Mouse (Mus musculus): ENCODE measurements around the gene Def8.
"Not testable (repeated sequence)": the region's sequence is repeated elsewhere in the genome, so short reads cannot be mapped to it uniquely, and the experiment has no call there.

Gene Def8

DNA sequence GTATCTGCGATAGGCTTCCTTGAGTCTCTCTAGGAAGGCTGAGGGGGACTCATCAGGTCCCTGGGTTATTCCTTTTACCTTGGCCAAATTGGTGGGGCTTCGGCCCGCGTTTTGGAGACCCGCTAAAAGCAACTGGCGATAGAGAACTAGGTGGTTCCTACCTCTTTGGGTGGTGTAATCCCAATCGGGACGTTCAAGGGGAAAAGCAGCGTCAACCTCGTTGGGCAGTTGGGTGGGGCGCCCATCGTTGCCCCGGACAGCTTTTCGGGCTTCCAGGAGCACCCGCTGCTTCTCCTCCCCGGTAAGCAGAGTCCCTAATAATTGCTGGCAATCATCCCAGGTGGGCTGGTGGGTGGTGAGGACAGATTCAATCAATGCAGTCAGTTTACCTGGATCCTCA lies 9.1 kb downstream of the Def8 start:
- DNase-seq (ENCODE audit: extremely low read depth, low read depth, low spot score): no peak

DNA sequence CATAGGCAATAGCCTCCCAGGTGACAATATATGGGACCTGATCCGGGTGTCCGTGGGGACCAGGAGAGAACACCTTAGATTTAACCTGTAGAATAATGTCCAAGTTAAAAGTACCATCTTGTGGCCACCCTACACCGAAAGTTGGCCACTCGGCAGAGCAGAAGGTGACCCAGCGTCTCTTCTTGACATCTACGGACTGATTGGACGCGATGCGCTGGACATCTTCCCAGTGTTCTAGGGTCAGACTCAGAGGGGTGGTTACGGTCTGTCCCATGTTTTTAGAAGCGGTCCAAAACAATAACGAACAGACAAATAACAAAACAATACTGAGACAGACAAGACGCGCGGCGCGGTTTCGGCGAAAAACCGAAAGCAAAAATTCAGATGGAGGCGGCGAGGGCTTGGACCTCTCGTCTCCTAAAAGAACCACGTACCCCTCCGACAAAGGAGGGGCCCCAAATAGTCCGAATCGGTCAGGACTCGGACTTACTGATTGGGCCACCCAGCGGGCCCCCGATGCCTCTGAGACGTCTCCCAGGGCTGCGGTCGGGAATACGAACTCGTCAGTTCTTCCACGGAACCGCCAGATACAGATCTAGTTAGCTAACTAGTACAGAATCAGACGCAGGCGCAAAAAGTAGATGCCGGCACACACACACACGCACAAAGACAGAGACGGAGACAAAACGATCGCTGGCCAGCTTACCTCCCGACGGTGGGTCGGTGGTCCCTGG lies 10.1 kb downstream of the Def8 start:
- not testable (repeated sequence) for DNase-seq (ENCODE audit: extremely low read depth, low read depth, low spot score)

DNA sequence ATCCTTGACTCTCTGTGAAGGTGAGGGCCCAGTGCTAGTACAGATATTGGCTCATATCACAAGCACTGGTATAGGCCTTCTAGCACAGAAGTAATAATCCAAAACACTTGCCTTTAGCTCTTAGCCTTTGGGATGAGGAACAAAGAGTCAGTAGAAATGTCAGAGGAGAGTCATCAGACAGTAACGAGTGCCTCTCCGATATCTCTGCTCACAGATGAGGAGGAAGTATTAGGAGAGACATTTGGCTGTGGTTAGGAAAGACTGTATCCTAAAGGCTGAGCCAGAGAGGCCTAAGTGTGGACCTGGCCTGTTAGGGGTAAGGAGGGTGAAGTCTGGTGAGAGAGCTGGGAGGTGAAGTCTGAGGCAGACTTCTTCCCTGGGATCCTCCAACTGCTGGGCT lies 18.5 kb downstream of the Def8 start:
- DNase-seq (ENCODE audit: extremely low read depth, low read depth, low spot score): no peak

DNA sequence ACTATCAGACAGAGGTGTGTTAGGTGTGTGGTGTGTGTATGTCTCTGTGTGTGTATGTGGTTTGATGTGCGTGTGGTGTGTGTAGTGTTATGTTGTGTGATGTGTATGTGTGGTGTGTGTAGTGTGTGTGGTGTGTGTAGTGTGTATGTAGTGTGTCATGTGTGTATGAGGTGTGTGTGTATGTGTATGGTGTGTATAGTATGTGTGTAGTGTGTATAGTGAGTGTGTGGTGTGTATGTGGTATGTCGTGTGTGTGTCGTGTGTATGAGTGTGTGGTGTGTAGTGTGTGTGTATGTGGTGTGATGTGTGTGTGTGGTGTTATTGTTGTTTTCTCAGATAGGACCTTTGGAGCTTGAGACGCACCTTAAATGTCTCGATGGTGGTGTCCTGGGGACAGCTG lies 19.0 kb downstream of the Def8 start:
- no peak for DNase-seq (ENCODE audit: extremely low read depth, low read depth, low spot score)

DNA sequence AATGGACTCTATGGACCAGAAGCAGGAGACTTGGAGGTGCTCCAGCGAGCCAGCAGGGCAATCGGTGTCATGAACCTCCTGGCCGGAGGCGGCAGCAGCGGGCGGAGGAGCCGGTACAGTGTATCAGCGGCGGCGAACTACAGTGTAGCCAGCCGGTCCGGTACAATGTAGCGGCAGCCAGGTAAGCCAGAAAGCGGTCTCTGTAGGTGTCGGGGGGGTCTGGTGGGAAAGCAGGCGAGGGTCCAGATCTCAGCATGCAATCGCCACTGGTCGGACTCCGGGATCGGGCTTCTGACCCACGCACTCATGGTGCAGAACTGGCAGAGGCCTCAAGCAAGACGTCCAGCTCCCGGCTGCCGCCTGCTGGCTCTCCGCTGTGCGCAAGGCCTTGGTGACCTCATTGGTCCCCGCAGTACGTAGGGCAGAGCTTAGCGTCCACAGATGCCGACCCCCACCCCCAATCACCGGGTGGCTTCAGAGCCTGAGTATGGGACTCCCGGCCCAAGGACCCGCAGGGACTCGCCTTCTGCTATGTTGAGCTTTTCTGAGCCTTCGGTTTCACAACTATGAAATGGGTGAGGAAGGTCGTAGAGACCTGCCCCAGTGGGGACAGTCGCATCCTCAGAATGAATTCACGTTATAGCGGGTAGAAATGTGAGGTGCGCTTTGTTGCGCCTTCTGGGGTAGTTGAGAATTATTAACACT lies 19.7 kb downstream of the Def8 start:
- peak; percentile 25 for DNase-seq (ENCODE audit: extremely low read depth, low read depth, low spot score)

DNA sequence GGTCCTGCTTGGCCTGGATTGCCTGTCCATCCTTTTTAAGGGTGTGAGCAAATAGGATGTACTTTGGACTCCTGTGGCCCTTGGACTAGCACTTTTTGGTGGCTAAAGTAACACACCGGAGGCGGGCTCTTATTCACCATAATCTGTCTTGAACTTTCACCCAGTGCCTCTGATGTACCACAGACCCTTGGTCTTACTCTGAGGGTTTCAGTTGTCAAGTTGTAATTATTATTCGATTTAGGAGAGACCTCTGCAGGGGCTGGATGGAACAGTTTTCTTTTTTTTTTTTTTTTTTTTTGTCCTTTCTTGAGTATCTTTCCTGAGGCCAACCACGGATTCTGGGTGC lies 20.2 kb downstream of the Def8 start:
- no peak for DNase-seq (ENCODE audit: extremely low read depth, low read depth, low spot score)

DNA sequence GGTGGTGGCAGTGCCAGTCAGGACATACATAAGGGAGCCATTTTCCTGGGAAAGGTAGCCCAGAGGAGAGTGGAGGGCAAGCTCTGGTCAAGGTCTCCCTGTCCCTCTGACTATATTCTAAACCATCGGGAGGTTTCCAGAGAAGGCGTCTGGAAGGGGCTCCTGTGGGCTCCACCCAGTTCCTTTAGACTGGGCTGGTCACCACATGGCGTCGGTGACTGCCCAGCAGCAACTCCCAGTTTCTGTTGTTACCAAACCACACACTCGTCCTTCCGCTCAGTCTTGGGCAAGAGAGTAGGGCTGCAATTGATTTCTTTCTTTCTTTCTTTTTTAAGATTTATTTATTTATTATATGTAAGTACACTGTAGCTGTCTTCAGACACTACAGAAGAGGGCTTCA lies 20.8 kb downstream of the Def8 start:
- no peak for DNase-seq (ENCODE audit: extremely low read depth, low read depth, low spot score)

DNA sequence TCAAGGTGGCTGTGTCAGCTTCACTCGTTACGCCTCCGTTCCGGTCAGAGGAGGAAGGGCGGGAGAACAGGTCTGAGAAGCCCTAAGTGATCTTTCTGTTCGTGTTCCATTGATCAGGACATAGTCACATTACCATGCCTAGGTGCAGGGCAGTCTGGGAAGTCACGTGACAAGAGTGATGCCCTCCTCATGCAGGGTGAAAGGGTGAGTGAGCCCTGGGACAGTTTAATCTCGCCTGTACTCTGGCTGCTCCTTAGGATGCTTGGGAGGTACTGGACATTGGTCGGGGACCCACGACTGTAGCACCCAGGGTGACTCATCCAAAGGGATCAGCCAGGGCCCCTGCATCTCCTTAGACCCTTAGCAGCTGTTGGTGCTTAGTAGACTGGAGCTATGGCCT lies 22.7 kb downstream of the Def8 start:
- no peak for DNase-seq (ENCODE audit: extremely low read depth, low read depth, low spot score)

DNA sequence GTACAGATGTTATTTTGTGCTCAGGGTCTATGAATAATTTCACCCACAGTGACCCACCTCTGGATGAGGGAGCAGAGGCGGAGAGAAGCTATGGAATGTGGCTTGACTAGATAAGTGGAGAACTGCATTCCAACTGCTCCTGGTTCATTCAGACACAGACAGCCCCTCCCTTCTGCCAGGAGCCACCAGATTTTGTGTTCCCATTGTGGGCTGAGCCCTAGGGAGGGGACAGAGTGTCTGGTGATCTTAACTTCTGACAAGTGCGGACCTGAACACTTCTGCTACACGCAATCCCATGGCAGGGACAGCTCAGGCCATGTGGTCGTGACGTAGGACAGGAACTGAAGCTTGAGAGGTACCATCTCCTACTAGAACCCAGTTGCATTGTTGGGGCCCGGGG lies 23.5 kb downstream of the Def8 start:
- peak; percentile 78 for DNase-seq (ENCODE audit: extremely low read depth, low read depth, low spot score)

DNA sequence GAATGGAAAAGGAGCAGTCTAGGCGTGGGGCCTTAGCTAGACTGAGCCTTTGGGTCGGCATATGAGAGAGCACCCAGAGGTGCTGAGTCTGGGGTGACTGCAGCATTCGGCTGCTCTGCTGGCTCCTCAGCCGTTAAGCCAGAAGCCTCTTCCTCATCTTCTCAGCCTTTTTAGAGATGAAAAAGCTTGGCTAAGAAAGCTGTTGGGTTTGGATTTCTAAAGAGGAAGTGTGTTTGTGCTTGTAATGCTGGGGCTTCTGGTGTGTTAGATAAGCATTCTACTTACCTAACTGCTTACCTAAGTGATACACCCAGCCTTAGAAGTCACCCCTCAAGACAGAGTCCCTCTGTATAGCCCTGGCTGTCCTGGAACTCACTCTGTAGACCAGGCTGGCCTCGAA lies 27.5 kb downstream of the Def8 start:
- DNase-seq (ENCODE audit: extremely low read depth, low read depth, low spot score): no peak

DNA sequence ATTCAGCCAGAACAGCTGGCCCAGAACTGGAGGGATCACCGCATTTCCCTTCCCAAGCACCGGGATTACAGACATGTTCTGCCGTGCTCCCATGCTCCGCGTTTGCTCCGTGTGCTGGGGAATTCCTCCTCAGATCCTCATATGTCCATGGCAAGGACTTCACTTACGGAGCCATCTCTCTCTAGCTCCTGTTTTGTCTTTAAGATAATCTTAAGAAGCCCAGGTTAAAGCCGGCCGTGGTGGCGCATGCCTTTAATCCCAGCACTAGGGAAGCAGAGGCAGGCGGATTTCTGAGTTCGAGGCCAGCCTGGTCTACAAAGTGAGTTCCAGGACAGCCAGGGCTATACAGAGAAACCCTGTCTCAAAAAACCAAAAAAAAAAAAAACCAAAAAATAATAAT lies 28.4 kb downstream of the Def8 start:
- not testable (repeated sequence) for DNase-seq (ENCODE audit: extremely low read depth, low read depth, low spot score)

DNA sequence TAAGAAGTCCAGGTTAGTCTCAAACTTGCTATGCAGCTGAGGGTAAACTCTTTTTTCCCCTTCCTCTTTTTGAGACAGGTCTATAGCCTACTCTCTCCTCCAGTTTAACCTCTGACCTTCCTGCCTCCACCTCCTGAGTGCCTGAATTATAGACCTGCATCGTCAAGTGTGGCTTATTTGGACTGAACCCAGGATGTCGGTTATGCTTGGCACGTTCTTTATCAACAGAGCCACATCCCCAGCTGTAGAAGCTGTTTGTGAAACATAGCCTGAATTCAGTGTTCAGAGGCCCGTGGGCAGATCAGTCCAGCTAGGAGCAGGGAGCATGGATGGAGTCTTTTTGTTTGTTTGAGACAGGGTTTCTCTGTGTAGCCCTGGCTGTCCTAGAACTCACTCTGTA lies 28.8 kb downstream of the Def8 start:
- DNase-seq (ENCODE audit: extremely low read depth, low read depth, low spot score): no peak

DNA sequence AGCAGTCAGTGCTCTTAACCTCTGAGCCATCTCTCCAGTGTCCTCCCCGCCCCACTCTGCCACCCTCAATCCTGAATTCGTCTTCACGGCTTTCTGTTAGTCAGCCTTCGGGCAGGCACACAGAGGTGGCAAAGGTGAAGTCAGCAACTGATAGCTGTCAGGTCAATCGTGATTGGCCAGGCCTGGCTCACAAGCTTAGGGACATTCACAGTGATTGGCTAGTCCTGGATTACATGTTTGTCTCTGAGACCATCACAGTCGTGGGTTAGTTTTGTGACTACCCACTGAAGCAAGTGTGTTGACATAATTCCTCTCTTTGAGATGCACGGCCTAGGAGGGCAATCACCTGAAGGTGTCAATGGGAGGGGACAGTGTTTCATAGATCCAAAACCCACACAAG lies 30.0 kb downstream of the Def8 start:
- DNase-seq (ENCODE audit: extremely low read depth, low read depth, low spot score): no peak

DNA sequence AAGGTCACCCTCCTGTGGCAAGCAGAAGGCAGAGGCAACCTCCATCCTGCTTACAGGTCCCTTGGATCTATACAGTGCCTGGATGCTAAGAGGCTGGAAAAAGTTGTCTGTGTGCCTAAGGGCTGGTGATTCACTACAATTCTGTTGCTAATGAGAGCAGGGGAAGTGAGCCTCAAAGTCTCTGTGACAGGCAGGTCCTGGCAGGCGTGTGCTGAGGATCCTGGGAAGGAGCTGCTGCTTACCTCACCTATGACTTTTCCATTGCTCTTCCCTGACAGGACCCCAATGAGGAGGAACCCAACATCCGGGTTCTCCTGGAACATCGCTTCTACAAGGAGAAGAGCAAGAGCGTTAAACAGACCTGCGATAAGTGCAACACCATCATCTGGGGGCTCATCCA lies 30.6 kb downstream of the Def8 start:
- DNase-seq (ENCODE audit: extremely low read depth, low read depth, low spot score): no peak

DNA sequence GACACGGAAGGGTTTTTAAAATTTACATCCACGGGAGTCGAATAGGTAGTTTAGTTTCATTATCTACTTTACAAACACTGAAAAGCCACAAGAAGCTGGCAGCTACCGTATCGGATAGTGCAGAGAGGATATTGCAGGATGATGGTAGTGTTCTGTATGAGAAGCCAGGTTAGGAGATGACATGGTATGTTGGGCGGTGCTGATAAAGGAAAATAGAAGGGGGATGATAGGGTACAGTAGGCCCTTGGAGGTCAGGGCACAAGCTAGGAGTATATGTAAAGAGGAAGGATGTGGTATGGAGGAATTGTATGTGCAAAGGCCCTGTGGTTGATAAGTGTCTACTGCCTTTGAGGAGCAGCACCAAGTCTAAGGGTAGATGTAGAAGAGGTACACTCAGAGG lies 31.2 kb downstream of the Def8 start:
- no peak for DNase-seq (ENCODE audit: extremely low read depth, low read depth, low spot score)

DNA sequence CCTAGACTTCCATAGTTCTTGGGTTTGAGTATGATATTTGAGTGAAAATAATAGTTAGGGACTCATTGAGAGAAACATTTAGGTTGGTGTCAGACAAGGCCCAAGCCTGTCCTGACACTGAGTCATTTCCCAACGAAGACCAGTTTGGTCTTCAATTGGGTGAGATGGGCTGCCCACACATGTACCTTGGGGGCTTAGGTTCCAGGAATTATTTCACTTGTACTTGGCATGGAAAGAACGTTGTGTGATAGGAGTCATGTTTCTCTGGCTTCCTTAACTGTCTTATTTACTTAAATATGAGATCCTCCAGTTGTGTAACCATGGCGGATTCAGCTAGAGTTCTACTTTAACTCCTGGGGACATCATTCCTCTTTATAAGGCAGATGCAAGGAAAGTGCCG lies 40.3 kb downstream of the Def8 start:
- peak; percentile 77 for DNase-seq (ENCODE audit: extremely low read depth, low read depth, low spot score)

DNA sequence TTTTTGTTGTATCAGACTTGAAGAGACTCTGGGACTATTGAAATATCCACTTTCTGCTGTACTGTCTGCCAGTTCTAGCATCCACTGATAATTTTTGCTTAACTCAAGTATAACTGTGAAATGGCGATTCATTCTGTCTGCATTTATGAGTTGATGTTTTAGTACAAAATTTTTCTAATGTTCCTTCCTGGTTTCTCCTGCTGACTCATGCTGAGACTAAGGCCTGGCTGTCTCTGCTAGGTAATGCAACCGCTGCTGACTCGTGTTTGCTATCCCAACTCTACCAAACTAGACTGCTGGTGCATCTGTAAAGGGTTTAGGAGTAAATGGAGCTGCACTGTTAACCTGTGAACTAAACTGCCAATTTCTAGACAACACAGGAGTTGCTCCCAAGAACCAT lies 44.1 kb downstream of the Def8 start:
- DNase-seq (ENCODE audit: extremely low read depth, low read depth, low spot score): no peak

DNA sequence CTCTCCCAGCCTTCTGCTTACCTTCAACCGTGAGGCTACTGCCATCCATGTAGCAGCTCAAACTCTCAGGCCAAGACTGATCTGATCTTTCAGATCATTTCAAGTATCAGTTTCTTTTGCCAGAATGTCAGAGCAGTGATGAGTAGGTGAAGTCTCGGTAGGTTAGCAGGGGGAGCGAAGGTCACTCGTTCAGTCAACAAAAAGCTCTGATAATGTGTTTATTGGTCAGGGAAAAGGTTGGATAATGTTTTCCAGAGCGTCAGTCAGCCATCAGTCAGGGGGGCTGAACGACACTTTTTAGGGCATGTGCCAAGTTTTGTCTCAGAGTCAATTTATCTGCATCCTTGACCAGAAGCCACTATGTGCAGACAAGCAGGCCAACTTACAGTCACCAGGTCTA lies 49.7 kb downstream of the Def8 start:
- DNase-seq (ENCODE audit: extremely low read depth, low read depth, low spot score): not testable (repeated sequence)

DNA sequence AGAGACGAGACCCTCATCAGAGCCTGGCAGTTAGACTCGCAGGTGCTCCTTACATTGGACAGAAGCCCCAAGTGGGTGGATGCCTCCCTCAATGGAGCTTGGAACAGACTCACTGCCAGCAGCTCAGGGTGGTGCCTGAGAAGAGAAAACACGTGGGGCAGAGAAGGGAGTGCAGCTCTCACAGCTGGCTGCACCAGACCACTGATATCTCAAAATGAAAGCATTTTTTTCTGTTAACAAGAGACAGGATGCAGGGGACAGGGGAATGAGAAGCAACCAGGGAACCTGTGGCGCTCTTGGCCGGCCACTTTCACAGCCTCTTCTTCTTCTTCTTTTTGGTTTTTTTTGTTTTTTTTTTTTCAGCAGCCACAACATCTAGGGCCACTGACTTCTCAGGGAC lies 51.2 kb downstream of the Def8 start:
- not testable (repeated sequence) for DNase-seq (ENCODE audit: extremely low read depth, low read depth, low spot score)

DNA sequence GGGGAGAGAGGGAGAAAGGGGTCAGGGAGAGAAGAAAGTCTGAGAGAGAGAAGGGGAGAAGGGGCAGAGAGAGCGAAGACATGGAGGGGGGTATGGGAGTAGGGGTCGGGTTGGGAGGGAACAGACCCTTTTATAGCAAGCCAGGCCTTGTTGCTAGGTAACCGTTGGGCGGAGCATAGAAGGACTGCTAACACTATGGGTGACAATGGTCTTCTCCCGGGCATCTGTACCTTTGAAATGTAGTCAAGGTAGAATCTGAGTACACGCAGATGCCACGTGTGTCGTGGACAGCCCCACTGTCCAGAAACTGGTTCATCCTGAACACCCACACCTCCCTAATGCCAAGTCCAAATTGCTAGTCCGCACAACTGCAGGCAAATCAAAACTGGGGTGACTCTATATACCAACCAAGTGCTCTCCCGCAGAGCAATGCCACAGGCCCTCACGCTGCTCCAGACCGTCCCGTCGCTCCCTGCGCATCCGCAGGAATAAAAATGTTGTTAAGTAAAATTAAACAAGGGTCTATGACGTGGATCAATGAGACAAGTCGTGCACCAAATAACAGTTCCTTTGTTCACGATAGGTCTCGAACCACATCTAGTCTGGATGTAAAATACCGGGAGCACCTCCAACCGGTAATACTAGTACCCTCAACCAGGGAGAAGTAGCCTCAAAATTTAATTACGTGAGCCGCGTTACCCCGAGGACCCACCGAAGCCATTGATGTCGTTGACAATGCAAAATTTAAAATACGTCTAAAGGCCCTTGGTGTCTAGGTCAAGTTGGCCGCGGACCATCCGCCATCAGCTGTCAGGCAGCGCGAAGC lies 53.8 kb downstream of the Def8 start:
- no peak for DNase-seq (ENCODE audit: extremely low read depth, low read depth, low spot score)

DNA sequence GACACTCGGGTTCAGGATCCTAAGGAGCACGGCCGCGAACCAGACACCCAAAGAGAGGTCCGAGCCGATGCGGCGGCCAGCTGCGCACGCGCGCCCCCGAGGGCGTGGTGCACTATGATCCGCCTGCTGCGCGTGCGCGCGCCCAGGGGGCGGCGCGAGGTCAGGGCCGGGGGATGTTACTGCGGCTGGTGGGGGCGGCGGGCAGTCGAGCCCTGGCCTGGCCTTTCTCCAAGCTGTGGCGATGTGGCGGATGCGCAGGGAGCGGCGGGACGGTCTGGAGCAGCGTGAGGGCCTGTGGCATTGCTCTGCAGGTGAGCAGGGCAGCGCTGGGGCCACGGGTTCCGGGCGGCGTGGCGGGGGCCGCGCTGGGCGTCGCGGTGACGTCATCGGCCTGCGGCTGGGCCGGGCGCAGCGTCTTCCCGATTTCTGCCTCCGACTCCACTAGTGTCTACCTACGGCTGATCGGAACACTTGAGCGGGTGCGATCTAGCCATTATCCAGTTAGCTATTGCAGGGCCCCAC lies 54.5 kb downstream of the Def8 start, which contains the start of gene Afg3l1:
TSS of gene Afg3l1 (plus strand) at position 167 of the 522 bp plus-strand sequence.
- DNase-seq (ENCODE audit: extremely low read depth, low read depth, low spot score): no peak

Data from fat pad, adult 2 months (tissue).